Mouse (Mus musculus) hindbrain, embryonic 11.5 days (tissue): ENCODE results near the gene Lalba. TPM values are rescaled to one million over a fixed set of nuclear protein-coding genes. Genes with fewer than 3 reads are reported as not detected.
A peak's percentile ranks its signal among the peaks of the same experiment; 100 is the strongest.
"Not testable (repeated sequence)": the region's sequence is repeated elsewhere in the genome, so short reads cannot be mapped to it uniquely, and the experiment has no call there.

Source experiments
- ATAC-seq: fragments of 200-750 bp; cut with Nextera tagmentation; 2 replicates; pipeline ENCODE4 v1.8.0; 2017; ENCODE audit warnings: mild to moderate bottlenecking, moderate TSS enrichment, moderate library complexity; ENCODE audit not compliant: low FRiP score
- DNase-seq: peaks from one replicate; pipeline ENCODE4 v3.0.0-alpha.2; 2015; ENCODE audit warnings: low spot score
- H3K27ac ChIP-seq: fragments of 300-500 bp; sonication (generic); 2 replicates; pipeline ENCODE4 v1.5.1; 2014; ENCODE audit warnings: mild to moderate bottlenecking, low read depth, low read length
- H3K27me3 ChIP-seq: fragments of 300-500 bp; sonication (generic); 2 replicates; pipeline ENCODE4 v1.6.1; 2014; ENCODE audit warnings: mild to moderate bottlenecking, low read length, moderate library complexity, mixed read lengths; ENCODE audit not compliant: control insufficient read depth, insufficient read depth
- H3K36me3 ChIP-seq: fragments of 300-500 bp; sonication (generic); 2 replicates; pipeline ENCODE4 v1.6.1; 2014; ENCODE audit warnings: mild to moderate bottlenecking, low read length, moderate library complexity, mixed read lengths; ENCODE audit not compliant: control insufficient read depth, insufficient read depth
- H3K4me1 ChIP-seq: fragments of 300-500 bp; sonication (generic); replicated peaks from 2 replicates; pipeline ENCODE4 v1.6.1; 2014; ENCODE audit warnings: low read length, mixed read lengths; ENCODE audit not compliant: control insufficient read depth, insufficient read depth
- H3K4me2 ChIP-seq: fragments of 300-500 bp; sonication (generic); replicated peaks from 2 replicates; pipeline ENCODE4 v1.6.1; 2014; ENCODE audit warnings: mild to moderate bottlenecking, low read depth, low read length
- H3K4me3 ChIP-seq: fragments of 300-500 bp; sonication (generic); 2 replicates; pipeline ENCODE4 v1.5.1; 2014; ENCODE audit warnings: low read depth, low read length
- H3K9ac ChIP-seq: fragments of 300-500 bp; sonication (generic); 2 replicates; pipeline ENCODE4 v1.6.1; 2014; ENCODE audit warnings: low read depth, low read length
- H3K9me3 ChIP-seq: fragments of 300-500 bp; sonication (generic); 2 replicates; pipeline ENCODE4 v1.6.1; 2016; ENCODE audit warnings: low read length; ENCODE audit not compliant: control insufficient read depth
- WGBS: fragments of 180-500 bp; shearing (Covaris S2); extraction: QIAGEN DNeasy Blood & Tissue Kit; methylation state at CpG from one replicate; pipeline ENCODE4 v1.1.7; 2014; 5-methylcytosine and 5-hydroxymethylcytosine counted together
- polyA plus RNA-seq: library from polyadenylated mRNA; unstranded; fragments of >200 nt; fragmentation: Nextera tagmentation; extraction: Ambion mirVana; gene quantifications from 2 replicates; pipeline ENCODE4 v1.2.1, GENCODE M21; 2014

Lalba gene
- polyA plus RNA-seq, 1 experiment from 2014 or later = not detected

DNA sequence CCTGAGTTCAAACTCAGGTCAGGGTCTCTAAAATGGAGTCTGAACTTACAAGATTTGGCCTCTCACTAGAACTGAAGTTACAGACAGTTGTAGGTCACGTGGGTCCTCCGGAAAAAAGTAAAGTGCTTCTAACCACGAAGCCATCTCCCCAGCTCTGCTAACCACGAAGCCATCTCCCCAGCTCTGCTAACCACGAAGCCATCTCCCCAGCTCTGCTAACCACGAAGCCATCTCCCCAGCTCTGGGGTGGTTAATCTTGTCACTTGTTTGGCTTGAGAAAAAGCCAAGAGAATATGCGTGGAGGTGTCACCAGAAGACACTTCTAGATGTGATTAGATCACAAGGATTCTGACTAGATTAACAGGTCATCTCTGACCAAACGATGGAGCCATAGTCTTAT, 31.6 kb upstream of the Lalba start:
- Histone ChIP-seq H3K9me3 (no peaks in the 10 kb centered on the region), H3K27me3 (no peaks in the 10 kb centered on the region), H3K4me1 (no peaks in the 10 kb centered on the region), H3K4me3 (no peak overlapping the region), H3K9ac (no peak overlapping the region), H3K36me3 (peaks cover 7% of the 10 kb centered on the region), H3K4me2 (no peak overlapping the region), H3K27ac (no peak overlapping the region)
- DNase-seq (no peak), ATAC-seq (no peak)
- 79% methylated on average over 8 of the region's 8 CpGs for WGBS

DNA sequence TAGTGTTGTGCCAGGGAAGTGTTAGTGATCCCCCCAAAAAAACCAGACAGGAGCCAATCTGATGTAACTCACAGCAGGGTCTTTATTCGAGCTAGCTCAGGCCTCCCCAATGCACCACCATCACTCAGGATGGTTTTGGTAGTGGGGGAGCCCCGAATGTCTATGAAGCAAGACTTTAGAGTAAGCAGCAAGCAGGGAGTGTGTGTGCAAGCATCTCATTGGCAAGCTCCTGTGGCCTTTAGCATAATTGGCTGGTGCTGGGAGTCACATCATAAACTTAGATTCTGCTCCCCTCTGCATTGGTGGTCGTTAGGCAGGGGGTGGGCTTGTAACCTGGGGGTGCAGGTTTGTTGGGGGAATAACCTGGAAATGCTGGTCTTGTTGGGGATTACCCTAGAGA, 31.2 kb upstream of the Lalba start:
- not testable (repeated sequence) for H3K4me1 ChIP-seq, H3K4me2 ChIP-seq, H3K9me3 ChIP-seq, H3K27ac ChIP-seq, ATAC-seq, DNase-seq, H3K36me3 ChIP-seq, H3K4me3 ChIP-seq, H3K9ac ChIP-seq, H3K27me3 ChIP-seq
- WGBS = 72% methylated on average over 3 of the region's 3 CpGs

DNA sequence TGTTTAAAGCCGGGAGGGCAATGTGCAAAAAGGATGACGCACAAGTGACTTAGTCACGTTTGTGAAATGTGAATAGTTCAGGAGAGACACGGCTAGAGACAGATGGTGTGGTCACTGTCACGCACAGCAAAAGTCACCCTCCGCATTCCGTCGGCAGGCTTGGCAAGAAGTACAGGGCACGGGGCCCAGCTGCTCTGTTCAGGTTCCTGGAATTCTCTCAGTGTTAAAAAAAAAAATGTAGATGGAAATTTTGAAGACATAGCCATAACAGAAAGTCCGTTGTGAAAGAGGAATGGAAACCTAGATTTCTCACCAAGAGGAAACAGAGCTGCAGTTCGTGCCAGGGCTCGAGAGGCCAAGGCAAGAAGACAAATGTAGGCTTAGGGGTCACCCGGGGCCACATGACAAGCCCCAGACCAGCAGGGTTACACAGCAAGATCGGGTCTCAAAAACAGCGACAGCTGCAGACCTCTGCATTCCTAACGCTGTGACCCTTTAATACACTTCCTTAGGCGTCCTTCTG, 30.3 kb upstream of the Lalba start:
- Histone ChIP-seq H3K4me3 (no peak overlapping the region), H3K27me3 (no peaks in the 10 kb centered on the region), H3K4me2 (no peak overlapping the region), H3K4me1 (no peaks in the 10 kb centered on the region), H3K9me3 (no peaks in the 10 kb centered on the region), H3K36me3 (peaks cover under 1% of the 10 kb centered on the region), H3K27ac (no peak overlapping the region), H3K9ac (no peak overlapping the region)
- no peak for ATAC-seq
- DNase-seq = no peak
- WGBS = 51% methylated on average over 17 of the region's 17 CpGs

DNA sequence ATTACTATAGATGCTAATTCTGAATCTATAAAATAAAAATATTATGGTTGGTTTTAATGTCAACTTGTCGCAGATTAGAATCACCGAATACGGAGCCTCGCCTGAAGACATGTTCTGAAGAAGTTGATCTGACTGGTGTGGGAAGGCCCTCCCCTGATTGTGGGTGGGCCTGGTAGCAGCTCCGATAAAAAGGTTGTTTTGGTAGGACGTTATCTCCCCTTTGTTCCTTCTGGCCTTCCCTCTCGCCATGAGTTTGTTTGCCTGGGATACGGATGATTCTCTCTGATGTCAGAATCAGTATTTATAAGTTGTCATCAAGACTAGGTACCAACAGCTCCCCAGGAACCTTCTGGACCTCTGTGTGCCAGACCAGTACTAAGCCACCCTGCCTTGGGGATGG, 29.7 kb upstream of the Lalba start:
- ATAC-seq (no peak), DNase-seq (no peak)
- H3K27ac ChIP-seq = no peak overlapping the region
- H3K36me3 ChIP-seq = no peaks in the 10 kb centered on the region
- no peak overlapping the region for H3K4me3 ChIP-seq
- H3K9ac ChIP-seq = no peak overlapping the region
- no peak overlapping the region for H3K4me2 ChIP-seq
- H3K9me3 ChIP-seq = no peaks in the 10 kb centered on the region
- H3K27me3 ChIP-seq = no peaks in the 10 kb centered on the region
- no peaks in the 10 kb centered on the region for H3K4me1 ChIP-seq
- 63% methylated on average over 8 of the region's 8 CpGs for WGBS

DNA sequence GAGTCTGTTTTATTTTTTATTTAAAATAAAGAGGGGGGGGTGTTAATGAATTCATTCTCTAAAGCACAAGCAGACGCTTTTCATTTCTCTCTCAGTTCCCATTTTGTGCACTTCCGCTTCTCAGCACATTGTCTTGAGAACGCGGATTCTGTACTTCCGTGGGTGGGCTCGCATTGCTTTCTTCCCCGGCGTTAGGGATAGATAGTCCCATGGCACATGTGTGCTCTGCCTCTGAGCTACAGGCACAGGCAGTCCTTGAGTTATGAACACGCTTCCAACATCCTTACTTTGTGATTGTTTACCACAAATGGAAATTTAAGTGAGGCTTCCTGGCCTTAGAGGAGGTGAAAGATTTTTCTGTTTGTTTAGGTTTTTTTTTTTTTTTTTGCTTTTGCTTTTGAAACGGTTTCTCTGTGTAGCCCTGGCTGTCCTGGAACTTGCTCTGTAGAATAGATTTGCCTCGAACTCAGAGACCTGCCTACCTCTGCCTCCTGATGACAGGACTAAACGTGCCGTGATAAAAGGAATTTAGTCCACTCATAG, 28.9 kb upstream of the Lalba start:
- H3K4me1 ChIP-seq = no peaks in the 10 kb centered on the region
- no peak overlapping the region for H3K27ac ChIP-seq
- WGBS = 62% methylated on average over 13 of the region's 13 CpGs
- ATAC-seq = no peak
- no peak overlapping the region for H3K4me3 ChIP-seq
- DNase-seq = no peak
- no peaks in the 10 kb centered on the region for H3K27me3 ChIP-seq
- no peaks in the 10 kb centered on the region for H3K9me3 ChIP-seq
- no peak overlapping the region for H3K9ac ChIP-seq
- no peaks in the 10 kb centered on the region for H3K36me3 ChIP-seq
- H3K4me2 ChIP-seq = no peak overlapping the region

DNA sequence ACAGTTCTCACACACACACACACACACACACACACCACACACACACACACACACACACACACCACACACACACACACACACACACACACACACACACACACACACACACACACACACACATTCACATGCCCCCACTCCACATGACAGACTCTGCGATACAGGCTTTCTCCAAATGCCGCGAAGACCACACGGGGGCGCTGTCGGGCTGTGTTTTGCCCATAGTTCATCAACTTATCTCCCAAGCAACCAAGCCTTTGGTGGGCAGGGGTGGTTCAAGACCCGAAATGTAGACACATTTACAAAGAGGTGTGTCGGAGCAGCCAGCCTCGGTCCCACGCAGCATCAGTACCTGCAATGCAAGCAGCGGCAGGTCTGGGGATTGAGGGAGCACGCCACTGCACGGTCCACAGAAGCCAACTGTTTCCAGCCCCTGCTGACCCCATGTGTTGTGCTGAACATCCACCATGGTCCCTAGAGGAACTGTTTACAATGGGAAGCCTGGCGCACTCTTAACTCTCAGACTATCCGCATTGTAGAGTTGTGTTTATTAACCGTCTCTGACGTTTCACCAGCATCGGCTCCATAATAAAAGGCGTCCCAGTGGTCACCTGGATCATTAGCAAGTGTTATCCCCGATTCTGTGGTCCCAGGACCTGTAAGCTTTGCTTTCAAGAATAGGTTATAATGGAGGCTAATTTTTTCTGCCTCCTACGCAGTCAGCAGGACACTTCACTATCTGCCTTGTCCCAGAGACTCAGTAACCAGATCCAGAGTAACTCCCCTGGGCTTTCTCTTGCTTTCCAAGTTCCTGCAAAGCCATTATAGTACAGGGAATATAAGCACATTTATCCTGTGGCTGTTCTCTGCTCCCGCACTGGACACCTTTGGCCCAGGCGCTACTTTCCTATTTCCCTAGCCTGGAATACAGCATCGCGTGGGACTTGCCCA, 28.2 kb upstream of the Lalba start:
- 0 out of 2 replicates have a peak, but pooled peaks have one; percentile 6 for ATAC-seq
- 27% methylated on average over 25 of the region's 25 CpGs for WGBS
- peak overlapping the region; percentile 13; the same call in 1 of the 2 replicates for H3K4me3 ChIP-seq

DNA sequence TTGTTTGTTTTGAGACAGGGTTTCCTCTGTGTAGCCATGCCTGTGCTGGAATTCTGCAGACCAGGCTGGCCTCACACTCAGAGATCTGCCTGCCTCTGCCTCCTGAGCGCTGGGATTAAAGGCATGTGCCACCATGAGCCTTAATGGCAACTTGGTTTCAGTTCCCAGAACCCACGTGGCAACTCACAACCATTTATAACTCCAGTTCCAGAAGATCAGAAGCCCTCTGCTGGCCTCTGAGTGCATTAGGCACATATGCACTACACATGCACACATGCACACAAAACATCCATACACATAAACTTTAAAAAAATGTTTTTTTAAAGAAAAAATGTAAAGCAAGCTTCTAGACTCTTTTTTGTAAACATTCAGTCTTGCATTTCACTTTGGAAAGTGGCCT, 26.9 kb upstream of the Lalba start:
- H3K4me1 ChIP-seq = no peaks in the 10 kb centered on the region
- no peak for DNase-seq
- H3K4me3 ChIP-seq = no peak overlapping the region
- no peak overlapping the region for H3K27ac ChIP-seq
- H3K9ac ChIP-seq = no peak overlapping the region
- no peak for ATAC-seq
- H3K27me3 ChIP-seq = no peaks in the 10 kb centered on the region
- H3K4me2 ChIP-seq = no peak overlapping the region
- WGBS = 60% methylated on average over 2 of the region's 2 CpGs
- H3K9me3 ChIP-seq = no peaks in the 10 kb centered on the region
- no peaks in the 10 kb centered on the region for H3K36me3 ChIP-seq

More for the DNA sequence above, 28.2 kb upstream of the Lalba start:
- no peaks in the 10 kb centered on the region for H3K36me3 ChIP-seq
- H3K4me1 ChIP-seq = no peaks in the 10 kb centered on the region
- H3K9me3 ChIP-seq = no peaks in the 10 kb centered on the region
- H3K4me2 ChIP-seq = peak overlapping the region; percentile 38
- peak; percentile 93 for DNase-seq
- H3K27ac ChIP-seq = no peak overlapping the region
- H3K27me3 ChIP-seq = no peaks in the 10 kb centered on the region
- no peak overlapping the region for H3K9ac ChIP-seq

DNA sequence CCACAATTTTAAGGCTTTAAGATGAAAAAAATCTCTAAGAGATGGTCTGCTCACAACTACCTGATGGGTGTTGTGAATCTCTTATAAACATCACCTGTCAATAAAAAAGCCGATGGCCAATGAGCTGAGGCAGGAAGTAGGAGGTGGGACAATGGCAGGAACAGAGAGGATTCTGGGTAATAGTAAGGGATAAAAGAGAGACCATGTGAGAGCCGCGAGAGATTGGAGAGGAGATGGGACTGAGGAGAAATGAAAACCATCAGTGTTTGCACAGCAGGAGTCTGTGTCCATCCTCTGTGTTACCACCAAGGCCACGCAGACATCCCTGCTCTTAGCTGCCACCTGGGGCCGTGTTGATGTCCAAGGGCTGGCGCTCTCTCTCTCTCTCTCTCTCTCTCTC, 24.8 kb upstream of the Lalba start:
- no peak for ATAC-seq

More for the DNA sequence above, 24.8 kb upstream of the Lalba start:
- no peak overlapping the region for H3K4me3 ChIP-seq
- H3K4me1 ChIP-seq = no peaks in the 10 kb centered on the region
- no peaks in the 10 kb centered on the region for H3K9me3 ChIP-seq
- no peak overlapping the region for H3K9ac ChIP-seq
- no peak for DNase-seq
- H3K4me2 ChIP-seq = no peak overlapping the region
- no peaks in the 10 kb centered on the region for H3K27me3 ChIP-seq
- no peak overlapping the region for H3K27ac ChIP-seq
- H3K36me3 ChIP-seq = no peaks in the 10 kb centered on the region
- WGBS = 90% methylated on average over 5 of the region's 6 CpGs
